Mouse (Mus musculus) gastrocnemius, adult 2 months (tissue): ENCODE measurements around the gene Olfr1101. TPM values are rescaled to one million over a fixed set of nuclear protein-coding genes. Genes with fewer than 3 reads are reported as not detected.

ENCODE experiments used
- DNase-seq: peaks from one replicate; pipeline ENCODE4 v3.0.0; 2022
- H3K27ac ChIP-seq: fragments of 200-600 bp; 2 replicates; pipeline ENCODE4 v1.8.1; 2022; ENCODE audit warnings: mild to moderate bottlenecking
- H3K4me3 ChIP-seq: fragments of 200-600 bp; 2 replicates; pipeline ENCODE4 v1.8.1; 2022; ENCODE audit warnings: mild to moderate bottlenecking, moderate library complexity
- CTCF ChIP-seq: fragments of 200-600 bp; IDR thresholded peaks from 2 replicates; pipeline ENCODE4 v1.8.1; 2022; ENCODE audit warnings: antibody characterized with exemption, mild to moderate bottlenecking, moderate library complexity
- intact Hi-C: fragments of 180-260 bp; cut with DNase I; formaldehyde crosslinking; loops from one replicate; pipeline ENCODE4 v1.15.1; 2025
- long read RNA-seq, 2 experiments: library from polyadenylated mRNA; stranded (forward); transcript quantifications; one replicate each; pipeline ENCODE4 v2.0.0; 2021
- total RNA-seq, 2 experiments: library from RNA; stranded (reverse); gene quantifications; 2 replicates each; pipeline ENCODE4 v1.2.3; 2021

The Olfr1101 gene
- total RNA-seq, result not detected
- long read RNA-seq, experiment 1, result 0 reads
- long read RNA-seq, experiment 2, result 0 reads

- intact Hi-C loops, result no loop called here
- Histone ChIP-seq H3K27ac (no peak within 1 kb of the TSS), H3K4me3 (no peak within 1 kb of the TSS)
- TF ChIP-seq CTCF, result no peak
- no peak for DNase-seq
Measured at GRCm38 (mm10) chr2:86991121-86991520, at the start of gene Olfr1101. Olfr1101 (minus strand) TSS chr2:86991221.

- no peak for TF ChIP-seq CTCF
- no peak for DNase-seq
- intact Hi-C loops, result no loop called here
- Histone ChIP-seq H3K27ac (no peak within 1 kb of the TSS), H3K4me3 (no peak within 1 kb of the TSS)
Measured at GRCm38 (mm10) chr2:87036431-87036830, 45.4 kb upstream of the Olfr1101 start, which contains the start of gene Olfr1105. Olfr1105 (minus strand) TSS chr2:87036531.

DNA sequence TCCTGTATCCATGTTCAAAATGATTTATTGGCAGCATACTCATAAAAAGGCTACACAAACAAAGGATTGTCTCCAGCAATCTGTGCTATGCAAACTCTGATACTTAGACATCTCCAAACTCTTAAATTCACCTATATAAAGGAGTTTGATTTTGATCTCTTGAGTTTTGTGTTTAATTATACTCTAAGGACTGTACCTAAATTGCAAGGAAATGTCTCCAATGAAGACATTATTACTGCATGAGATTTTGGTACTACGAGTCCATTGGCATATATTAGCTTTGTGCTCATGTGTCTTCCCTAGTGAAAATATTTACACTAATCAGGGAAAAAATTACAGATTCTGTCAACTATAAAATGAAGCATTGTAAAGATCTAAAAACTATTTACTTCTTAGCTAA is 36.0 kb upstream of the Olfr1101 start, which contains the start of gene Olfr1104:
Olfr1104 (minus strand) TSS at position 101 of the 400 bp plus-strand sequence.
- no peak for DNase-seq
- intact Hi-C loops, result no loop called here
- Histone ChIP-seq H3K27ac (no peak within 1 kb of the TSS), H3K4me3 (no peak within 1 kb of the TSS)
- TF ChIP-seq CTCF, result no peak

DNA sequence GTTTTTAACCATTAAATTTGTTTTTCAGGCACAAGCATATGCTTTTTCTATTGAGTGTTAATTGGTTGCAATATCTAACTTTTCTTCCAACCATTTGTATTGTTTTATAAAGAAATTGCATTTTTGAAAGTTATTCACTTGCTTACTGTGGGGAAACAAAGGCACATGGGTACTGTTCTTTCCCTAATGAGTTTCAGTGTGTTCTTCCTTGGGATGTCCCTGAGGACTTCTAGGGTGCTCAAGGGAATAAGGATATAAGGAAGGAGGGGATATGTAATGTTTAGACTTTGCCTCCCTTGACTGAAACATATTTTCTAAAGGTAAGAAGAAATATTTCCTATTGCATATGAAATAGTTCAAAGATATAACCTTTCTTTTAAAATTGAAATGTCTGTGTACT is 7.1 kb upstream of the Olfr1101 start, which contains the start of gene Olfr1102:
Olfr1102 (plus strand) TSS at position 301 of the 400 bp plus-strand sequence.
- no peak for TF ChIP-seq CTCF
- no peak for DNase-seq

DNA sequence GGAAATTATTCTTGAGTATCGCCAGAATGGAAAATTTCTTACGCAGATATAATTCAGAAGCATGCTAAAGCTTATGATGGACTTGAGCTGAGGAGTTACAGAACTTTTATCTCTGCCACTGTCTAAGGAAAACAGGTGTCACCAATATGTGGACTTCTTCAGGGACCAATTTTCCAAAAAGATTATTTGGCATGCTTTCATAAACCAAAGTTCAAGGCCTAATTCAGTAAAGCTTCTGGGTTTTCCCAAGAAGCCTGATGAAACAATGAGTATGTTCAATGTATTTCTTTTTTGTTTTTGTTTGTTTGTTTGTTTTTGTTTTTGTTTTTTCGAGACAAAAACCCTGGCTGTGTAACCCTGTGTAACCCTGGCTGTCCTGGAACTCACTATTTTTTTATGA is 11.2 kb downstream of the Olfr1101 start, which contains the start of gene Olfr1100:
Olfr1100 (minus strand) TSS at position 101 of the 400 bp plus-strand sequence.
- no peak for TF ChIP-seq CTCF
- intact Hi-C loops, result no loop called here
- Histone ChIP-seq H3K27ac (no peak within 1 kb of the TSS), H3K4me3 (no peak within 1 kb of the TSS)
- no peak for DNase-seq

More for the DNA sequence above, 7.1 kb upstream of the Olfr1101 start, which contains the start of gene Olfr1102:
- Histone ChIP-seq H3K4me3 (no peak within 1 kb of the TSS), H3K27ac (no peak within 1 kb of the TSS)
- intact Hi-C loops, result no loop called here

GRCm38 (mm10) chr2:86960593-86960992 is 30.4 kb downstream of the Olfr1101 start, which contains the start of gene Olfr1099:
Olfr1099 (minus strand) TSS chr2:86960693.
- TF ChIP-seq CTCF, result no peak
- no peak within 1 kb of the TSS for H3K4me3 ChIP-seq
- no peak within 1 kb of the TSS for H3K27ac ChIP-seq
- no peak for DNase-seq
- intact Hi-C loops, result no loop called here

Other genes starting within 250 kb of the Olfr1101 start
- not detected for gene Olfr1090, start 232.2 kb downstream of the Olfr1101 start, total RNA-seq
- not detected for gene Olfr1093, start 208.7 kb downstream of the Olfr1101 start, total RNA-seq
- not detected for gene Olfr141, start 181.2 kb downstream of the Olfr1101 start, total RNA-seq
- gene Olfr1094, start 166.6 kb downstream of the Olfr1101 start, total RNA-seq, result not detected
- not detected for gene Olfr1095, start 139.5 kb downstream of the Olfr1101 start, total RNA-seq
- gene Gm13723, start 116.4 kb downstream of the Olfr1101 start, total RNA-seq, result not detected
- gene Olfr1097, start 99.0 kb downstream of the Olfr1101 start, total RNA-seq, result not detected
- gene Olfr1098, start 66.7 kb downstream of the Olfr1101 start, total RNA-seq, result not detected
- gene Olfr1099, start 30.5 kb downstream of the Olfr1101 start, total RNA-seq, result not detected
- gene Olfr1100, start 11.3 kb downstream of the Olfr1101 start, total RNA-seq, result not detected
- gene Olfr1102, start 7.2 kb upstream of the Olfr1101 start, total RNA-seq, result not detected
- not detected for gene Olfr1104, start 35.9 kb upstream of the Olfr1101 start, total RNA-seq
- gene Olfr1105, start 45.3 kb upstream of the Olfr1101 start, total RNA-seq, result not detected
- gene Olfr1106, start 61.1 kb upstream of the Olfr1101 start, total RNA-seq, result not detected
- not detected for gene Olfr1107, start 84.6 kb upstream of the Olfr1101 start, total RNA-seq
- not detected for gene Olfr1109, start 104.8 kb upstream of the Olfr1101 start, total RNA-seq
- gene Olfr259, start 123.3 kb upstream of the Olfr1101 start, total RNA-seq, result not detected
- not detected for gene Olfr1110, start 149.1 kb upstream of the Olfr1101 start, total RNA-seq
- gene Olfr1111, start 161.4 kb upstream of the Olfr1101 start, total RNA-seq, result not detected
- gene Olfr1112, start 196.6 kb upstream of the Olfr1101 start, total RNA-seq, result not detected
- not detected for gene Olfr1113, start 217.7 kb upstream of the Olfr1101 start, total RNA-seq